11 mouse cellular contexts compared by ENCODE assay signal in the genomic region with DNA sequence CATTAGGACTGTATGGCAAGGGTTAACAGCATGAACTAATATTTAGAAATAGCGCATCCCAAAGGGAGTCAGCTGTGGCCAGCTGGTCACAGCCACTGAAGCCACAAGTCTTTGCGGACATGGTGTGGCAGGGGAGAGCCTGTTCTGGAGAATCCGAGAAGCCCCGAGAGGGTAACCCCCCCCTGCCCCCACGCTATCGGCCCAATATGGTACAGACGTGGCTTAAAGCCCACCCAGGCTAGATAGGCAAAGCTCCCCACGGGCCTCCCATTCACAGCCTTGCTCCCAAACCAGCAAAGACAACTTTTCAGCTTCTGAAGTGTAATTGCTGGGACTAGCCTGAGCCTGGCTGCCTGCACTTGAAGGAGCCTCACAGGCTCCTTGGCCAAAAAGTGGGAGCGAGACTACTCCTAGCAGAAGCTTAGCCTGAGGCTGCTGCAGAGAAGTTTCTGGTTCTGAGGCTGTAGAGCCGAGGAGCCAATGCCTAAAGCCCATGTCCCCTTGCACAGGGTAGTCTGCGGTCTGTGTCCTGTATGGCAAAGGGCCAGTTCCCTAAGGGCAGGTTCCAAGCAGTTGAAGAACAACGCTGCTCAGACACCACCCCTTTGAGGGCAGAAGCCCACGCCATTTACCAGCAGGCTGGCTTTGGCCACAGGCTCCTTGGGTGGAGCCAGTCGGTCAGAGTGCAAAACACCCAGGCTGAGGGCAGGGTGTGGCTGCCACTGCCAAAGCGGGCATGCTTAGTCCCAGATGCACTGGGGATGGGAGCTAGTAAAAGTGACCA. TPM values are rescaled to one million over a fixed set of nuclear protein-coding genes. Genes with fewer than 3 reads are reported as not detected.
DNase-seq lines count a peak whose midpoint lies in the region; ATAC-seq and TF ChIP-seq lines count a peak whose summit lies in the region.
"Had no signal": no experiment of that assay in that cellular context is flagged by ENCODE, and none has a peak within 500 bp of the region (broad histone marks: within the 10 kb centered on the region; RNA-seq: fewer than 3 reads in every experiment).

No protein-coding gene starts in this region.

- 41% methylated on average over 15 of the region's 15 CpGs for WGBS in kidney, embryonic 16.5 days
- 37% methylated on average over 15 of the region's 15 CpGs for WGBS in stomach, embryonic 14.5 days

- H3K36me3 ChIP-seq in kidney, embryonic 16.5 days (ENCODE audit: insufficient read depth, low read length), result no peaks in the 10 kb centered on the region
- no peaks in the 10 kb centered on the region for H3K36me3 ChIP-seq in stomach, embryonic 14.5 days (ENCODE audit: control insufficient read depth, insufficient read depth, low read length)

- H3K4me1 ChIP-seq in kidney, embryonic 16.5 days (ENCODE audit: insufficient read depth, low read length), result peaks cover 40% of the 10 kb centered on the region
- H3K4me1 ChIP-seq in stomach, embryonic 14.5 days (ENCODE audit: control insufficient read depth, insufficient read depth, low read length), result peaks cover 28% of the 10 kb centered on the region

- intact Hi-C loops in heart, postnatal 10 days (cut with DNase I), result no loop called here
- intact Hi-C loops in left cerebral cortex, adult 2 months (cut with DNase I), result no loop called here

- no peak for ATAC-seq in kidney, embryonic 16.5 days (ENCODE audit: low FRiP score, low TSS enrichment)
- no peak for ATAC-seq in stomach, embryonic 14.5 days (ENCODE audit: insufficient number of reproducible peaks, insufficient read depth, low FRiP score, low read depth)

- peak; percentile 26 for DNase-seq in gastrocnemius, postnatal 10 days
- DNase-seq in gastrocnemius, postnatal 25 days, result no peak
- DNase-seq in heart, postnatal 10 days, result peak; percentile 60 to 69
- DNase-seq in left cerebral cortex, adult 2 months (ENCODE audit: extremely low spot score in 1 of 2, low spot score in 2 of 2), result no peak
- no peak for DNase-seq in embryo, embryonic 11 days
- DNase-seq in right cerebral cortex, postnatal 10 days (ENCODE audit: low spot score in 2 of 2), result no peak

- H3K27me3 ChIP-seq in kidney, embryonic 16.5 days (ENCODE audit: insufficient read depth, low read length), result peaks cover 2% of the 10 kb centered on the region; the same call in 1 of the 2 replicates
- H3K27me3 ChIP-seq in stomach, embryonic 14.5 days (ENCODE audit: control insufficient read depth, insufficient read depth, low read length), result no peaks in the 10 kb centered on the region

- TF ChIP-seq CTCF in left cerebral cortex, adult 2 months (IDR thresholded peaks at IDR 0.05), result no peak

- no peaks in the 10 kb centered on the region for H3K9me3 ChIP-seq in kidney, embryonic 16.5 days (ENCODE audit: low read length)
- no peaks in the 10 kb centered on the region for H3K9me3 ChIP-seq in stomach, embryonic 14.5 days (ENCODE audit: control insufficient read depth, low read depth, low read length)

- no peak overlapping the region for H3K4me2 ChIP-seq in kidney, embryonic 16.5 days (replicated peaks; ENCODE audit: low read depth, low read length)
- 0 out of 2 replicates have a peak overlapping the region, but pooled peaks have one; percentile 10 for H3K4me2 ChIP-seq in stomach, embryonic 14.5 days (replicated peaks; ENCODE audit: low read depth, low read length)

- 0 out of 2 replicates have a peak overlapping the region, but pooled peaks have one; percentile 33 for H3K9ac ChIP-seq in kidney, embryonic 16.5 days (replicated peaks; ENCODE audit: low read length)
- no peak overlapping the region for H3K9ac ChIP-seq in stomach, embryonic 14.5 days (replicated peaks; ENCODE audit: low read depth, low read length)

- no peak overlapping the region for H3K4me3 ChIP-seq in kidney, embryonic 16.5 days (ENCODE audit: low read length)
- H3K4me3 ChIP-seq in stomach, embryonic 14.5 days (ENCODE audit: low read depth, low read length), result no peak overlapping the region
- no peak overlapping the region for H3K4me3 ChIP-seq in left cerebral cortex, adult 2 months
- H3K4me3 ChIP-seq: erythroblast, embryonic 14.5 days had no signal

- no peak overlapping the region for H3K27ac ChIP-seq in kidney, embryonic 16.5 days (ENCODE audit: low read length)
- H3K27ac ChIP-seq in stomach, embryonic 14.5 days (ENCODE audit: low read length), result peak overlapping the region; percentile 85
- H3K27ac ChIP-seq in left cerebral cortex, adult 2 months, result no peak overlapping the region

RNA-seq across cellular contexts. Expression of a gene that starts 3.8 kb away (rescaled TPM):
- under 1 TPM; 0.72 to 0.82 TPM for total RNA-seq in gastrocnemius, postnatal 10 days (2021)
- under 1 TPM in 1 of 2 experiments, not detected in 1; 0.67 TPM for total RNA-seq in gastrocnemius, postnatal 25 days (2021)
- total RNA-seq in heart, postnatal 10 days (2021), result under 1 TPM in 1 of 2 experiments, not detected in 1; 0.32 TPM
- 0.26 and 0.32 TPM in 2 replicates for polyA plus RNA-seq in kidney, embryonic 16.5 days (2015; fragmentation: Nextera tagmentation; extraction: Ambion mirVana)
- polyA plus RNA-seq in stomach, embryonic 14.5 days (2014; fragmentation: Nextera tagmentation; extraction: Ambion mirVana), result 1.7 and 1.9 TPM in 2 replicates
- not detected for total RNA-seq in left cerebral cortex, adult 2 months (2021)
- total RNA-seq: granulocyte monocyte progenitor cell, adult 5-6 weeks had no signal
- polyA plus RNA-seq: erythroblast, embryonic 14.5 days; liver, embryonic 16.5 days had no signal

RNA-seq across cellular contexts. Expression of a gene that starts 4.2 kb away (rescaled TPM):
- 10 to 100 TPM; 22.0 to 31.7 TPM for total RNA-seq in gastrocnemius, postnatal 10 days (2021)
- 1 to 10 TPM; 6.5 to 9.4 TPM for total RNA-seq in gastrocnemius, postnatal 25 days (2021)
- 10 to 100 TPM; 42.6 to 43.4 TPM for total RNA-seq in heart, postnatal 10 days (2021)
- polyA plus RNA-seq in kidney, embryonic 16.5 days (2015; fragmentation: Nextera tagmentation; extraction: Ambion mirVana), result 30.5 and 32.6 TPM in 2 replicates
- polyA plus RNA-seq in stomach, embryonic 14.5 days (2014; fragmentation: Nextera tagmentation; extraction: Ambion mirVana), result 16.1 and 17.5 TPM in 2 replicates
- 10 to 100 TPM; 15.2 to 15.9 TPM for total RNA-seq in left cerebral cortex, adult 2 months (2021)
- total RNA-seq: granulocyte monocyte progenitor cell, adult 5-6 weeks had no signal
- polyA plus RNA-seq: erythroblast, embryonic 14.5 days had no signal

Comparison
In these comparisons a context has a peak if more than half of its experiments do, and no peak if none do; other contexts are left out.
1. DNase-seq: peak in gastrocnemius, postnatal 10 days (single experiment) and heart, postnatal 10 days (2 of 2); none in gastrocnemius, postnatal 25 days (single experiment), left cerebral cortex, adult 2 months (0 of 2), embryo, embryonic 11 days (single experiment) and right cerebral cortex, postnatal 10 days (0 of 2).